Mouse (Mus musculus) ES-E14 (cell line): ENCODE data around the gene Kat6b.
"Not testable (repeated sequence)": the region's sequence is repeated elsewhere in the genome, so short reads cannot be mapped to it uniquely, and the experiment has no call there.

ENCODE experiments used
- CHD2 ChIP-seq: IDR thresholded peaks from 2 replicates; pipeline ENCODE4 v1.6.1; 2014; ENCODE audit warnings: mild to moderate bottlenecking, low read depth, low read length, inconsistent platforms
- HCFC1 ChIP-seq: IDR thresholded peaks from 2 replicates; pipeline ENCODE4 v1.6.1; 2012; ENCODE audit warnings: low read length, inconsistent platforms, borderline replicate concordance; ENCODE audit not compliant: insufficient read depth
- MAFK ChIP-seq: IDR thresholded peaks from 2 replicates; pipeline ENCODE4 v1.6.1; 2014; ENCODE audit warnings: mild to moderate bottlenecking, low read depth, low read length, inconsistent platforms; ENCODE audit not compliant: insufficient read depth
- ZC3H11A ChIP-seq: IDR thresholded peaks from 2 replicates; pipeline ENCODE4 v1.6.1; 2012; ENCODE audit warnings: low read depth, mild to moderate bottlenecking, inconsistent platforms, low read length, borderline replicate concordance
- ZNF384 ChIP-seq: IDR thresholded peaks from 2 replicates; pipeline ENCODE4 v1.6.1; 2012; ENCODE audit warnings: low read depth, low read length, inconsistent platforms

DNA sequence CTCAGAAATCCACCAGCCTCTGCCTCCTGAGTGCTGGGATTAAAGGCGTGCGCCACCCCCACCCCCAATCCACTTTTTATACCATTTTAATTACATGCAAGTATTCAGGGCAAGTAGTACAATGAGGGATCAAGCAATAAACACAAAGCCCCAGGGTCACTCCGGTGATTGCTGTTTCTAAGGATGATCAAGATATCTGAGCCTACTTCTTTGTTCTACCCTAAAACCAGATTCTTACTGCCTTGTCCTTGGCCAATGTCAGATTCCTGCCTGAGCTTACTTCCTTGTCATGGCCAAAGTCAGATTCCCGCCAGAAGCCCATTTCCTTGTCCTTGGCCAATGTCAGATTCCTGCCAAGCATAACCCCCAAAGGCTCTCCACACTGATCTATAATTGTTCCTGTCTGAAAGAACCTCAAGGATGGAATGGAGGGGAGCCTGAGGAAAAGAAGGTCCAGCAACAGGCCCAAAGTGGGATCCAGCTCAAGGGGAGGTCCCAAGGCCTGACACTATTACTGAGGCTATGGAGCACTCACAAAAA lies 6.6 kb upstream of the Kat6b start:
- TF ChIP-seq CHD2, ZNF384, ZC3H11A, HCFC1, MAFK: not testable (repeated sequence)
